Comparison of ENCODE assay signal across 8 mouse cellular contexts in the genomic region with DNA sequence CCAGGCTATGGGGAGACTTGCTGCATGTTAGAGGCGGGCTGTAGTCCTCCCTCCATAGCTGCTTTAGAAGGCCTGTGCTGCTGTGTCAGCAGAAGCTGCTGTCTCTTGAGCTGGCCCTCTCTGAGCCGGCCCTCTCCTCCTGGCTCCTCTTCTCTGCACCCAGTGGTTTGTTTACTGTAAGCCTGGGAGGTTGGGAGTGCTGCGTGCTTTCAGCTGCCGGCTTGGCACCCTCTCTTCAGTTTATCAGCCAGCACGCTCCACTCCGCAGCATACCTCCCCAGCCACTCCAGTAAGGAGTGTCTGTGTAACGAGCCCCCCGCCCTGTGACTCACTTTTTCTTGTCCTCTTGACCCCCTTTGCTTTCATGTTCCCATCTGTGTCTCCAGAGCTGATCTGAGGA. TPM values are rescaled to one million over a fixed set of nuclear protein-coding genes. Genes with fewer than 3 reads are reported as not detected.
DNase-seq lines count a peak whose midpoint lies in the region; ATAC-seq and TF ChIP-seq lines count a peak whose summit lies in the region.
"Had no signal": no experiment of that assay in that cellular context is flagged by ENCODE, and none has a peak within 500 bp of the region (broad histone marks: within the 10 kb centered on the region; RNA-seq: fewer than 3 reads in every experiment).

No protein-coding gene starts in this region.

- H3K4me1 ChIP-seq in ES-E14 (ENCODE audit: control insufficient read depth in 2 of 2, insufficient read depth in 2 of 2, low read length in 2 of 2, poor library complexity in 1 of 2), result peaks cover 5 to 16% of the 10 kb centered on the region in 2 experiments; a peak in 3 of 4 replicates
- peaks cover 52% of the 10 kb centered on the region for H3K4me1 ChIP-seq in heart, postnatal 0 days (ENCODE audit: control insufficient read depth, insufficient read depth)
- H3K4me1 ChIP-seq in lung, embryonic 16.5 days (replicated peaks; ENCODE audit: control insufficient read depth, insufficient read depth, low read length), result peaks cover 68% of the 10 kb centered on the region
- peaks cover 16% of the 10 kb centered on the region for H3K4me1 ChIP-seq in midbrain, embryonic 10.5 days

- no peaks in the 10 kb centered on the region for H3K27me3 ChIP-seq in heart, postnatal 0 days (ENCODE audit: control insufficient read depth, insufficient read depth, low read length)
- no peaks in the 10 kb centered on the region for H3K27me3 ChIP-seq in lung, embryonic 16.5 days (ENCODE audit: control insufficient read depth, insufficient read depth, low read depth, low read length)
- no peaks in the 10 kb centered on the region for H3K27me3 ChIP-seq in midbrain, embryonic 10.5 days (ENCODE audit: low read depth, poor library complexity, severe bottlenecking)

- no peak for TF ChIP-seq EP300 in heart, postnatal 0 days (IDR thresholded peaks at IDR 0.05; ENCODE audit: low read depth)

- no peaks in the 10 kb centered on the region; the same call in 1 of the 2 replicates for H3K36me3 ChIP-seq in ES-E14 (ENCODE audit: control insufficient read depth, insufficient read depth, low read length, poor library complexity, severe bottlenecking)
- H3K36me3 ChIP-seq in heart, postnatal 0 days (replicated peaks; ENCODE audit: control insufficient read depth, insufficient read depth, low read length), result peaks cover 25% of the 10 kb centered on the region; the same call in 1 of the 2 replicates
- peaks cover 6% of the 10 kb centered on the region for H3K36me3 ChIP-seq in lung, embryonic 16.5 days (ENCODE audit: control insufficient read depth, insufficient read depth, low read length)
- peaks cover 92% of the 10 kb centered on the region for H3K36me3 ChIP-seq in midbrain, embryonic 10.5 days

- no peak overlapping the region for H3K4me2 ChIP-seq in heart, postnatal 0 days (ENCODE audit: low read depth, low read length)
- H3K4me2 ChIP-seq in lung, embryonic 16.5 days (ENCODE audit: low read depth, low read length), result peak overlapping the region; percentile 26

- in situ Hi-C loops in ES-E14 (cut with MboI; ENCODE audit: low sequenced_read_pairs in 2 of 2, unreplicated experiment in 2 of 2), result loop anchor here in 1 of 2 experiments (5.0 kb wide), 1 partner anchor 75 kb away; no protein-coding TSS in a partner anchor

- H3K4me3 ChIP-seq in ES-E14 (ENCODE audit: insufficient read depth in 1 of 2, low read depth in 1 of 2, low read length in 2 of 2, poor library complexity in 1 of 2, severe bottlenecking in 1 of 2), result no peak overlapping the region
- no peak overlapping the region for H3K4me3 ChIP-seq in heart, postnatal 0 days (ENCODE audit: low read depth, low read length)
- H3K4me3 ChIP-seq in lung, embryonic 16.5 days (ENCODE audit: low read length), result no peak overlapping the region
- no peak overlapping the region for H3K4me3 ChIP-seq in midbrain, embryonic 10.5 days

- H3K9me3 ChIP-seq in ES-E14 (ENCODE audit: control insufficient read depth, insufficient read depth, low read depth, low read length), result no peaks in the 10 kb centered on the region
- H3K9me3 ChIP-seq in heart, postnatal 0 days (replicated peaks; ENCODE audit: control insufficient read depth, low read length), result no peaks in the 10 kb centered on the region
- peaks cover 2% of the 10 kb centered on the region; the same call in 1 of the 2 replicates for H3K9me3 ChIP-seq in lung, embryonic 16.5 days (ENCODE audit: control insufficient read depth, low read length)
- no peaks in the 10 kb centered on the region for H3K9me3 ChIP-seq in midbrain, embryonic 10.5 days (replicated peaks)

- no peak overlapping the region for H3K9ac ChIP-seq in ES-E14 (ENCODE audit: insufficient read depth, low read depth, low read length, poor library complexity, severe bottlenecking)
- no peak overlapping the region for H3K9ac ChIP-seq in heart, postnatal 0 days (replicated peaks; ENCODE audit: low read depth, low read length)
- peak overlapping the region; percentile 52 for H3K9ac ChIP-seq in lung, embryonic 16.5 days (ENCODE audit: low read length)

- intact Hi-C loops in left cerebral cortex, postnatal 36 days (cut with DNase I), result no loop called here

- no peak overlapping the region for H3K27ac ChIP-seq in ES-E14 (ENCODE audit: insufficient read depth, low read depth, low read length, poor library complexity, severe bottlenecking)
- H3K27ac ChIP-seq in heart, postnatal 0 days (ENCODE audit: low read depth), result peak overlapping the region; percentile 83
- peak overlapping the region; percentile 95 for H3K27ac ChIP-seq in lung, embryonic 16.5 days (ENCODE audit: low read length)
- H3K27ac ChIP-seq in midbrain, embryonic 10.5 days (replicated peaks), result no peak overlapping the region

- DNase-seq in ES-E14 (ENCODE audit: low read depth, low spot score), result no peak
- peak; percentile 47 for DNase-seq in adrenal gland, postnatal 10 days
- DNase-seq in heart, postnatal 0 days (ENCODE audit: low spot score), result peak; percentile 88
- no peak for DNase-seq in midbrain, embryonic 10.5 days (ENCODE audit: low spot score)
- no peak for DNase-seq in left cerebral cortex, postnatal 36 days (ENCODE audit: low spot score in 2 of 2)
- DNase-seq in MN1 (ENCODE audit: low spot score), result no peak
- DNase-seq: layer of hippocampus, adult 9-11 months had no signal

- WGBS in heart, postnatal 0 days, result 19% methylated on average over 8 of the region's 8 CpGs
- 13% methylated on average over 8 of the region's 8 CpGs for WGBS in lung, embryonic 16.5 days
- WGBS in midbrain, embryonic 10.5 days, result 60% methylated on average over 8 of the region's 8 CpGs

- no peak for TF ChIP-seq CTCF in heart, postnatal 0 days (IDR thresholded peaks at IDR 0.05; ENCODE audit: low read depth)

- ATAC-seq in heart, postnatal 0 days (ENCODE audit: insufficient read depth, low read depth), result peak; percentile 56
- ATAC-seq in lung, embryonic 16.5 days (ENCODE audit: low read depth), result peak; percentile 91

TF ChIP-seq in ES-E14, 5 proteins besides CTCF, POLR2A, EP300 and RAD21:
- TF ChIP-seq CHD2 (IDR thresholded peaks at IDR 0.05; ENCODE audit: low read depth, low read length), result no peak
- no peak for TF ChIP-seq HCFC1 (IDR thresholded peaks at IDR 0.05; ENCODE audit: borderline replicate concordance, insufficient read depth, low read length)
- TF ChIP-seq ZNF384 (IDR thresholded peaks at IDR 0.05; ENCODE audit: low read depth, low read length), result no peak
- TF ChIP-seq ZC3H11A (IDR thresholded peaks at IDR 0.05; ENCODE audit: borderline replicate concordance, low read depth, low read length), result no peak
- TF ChIP-seq MAFK (IDR thresholded peaks at IDR 0.05; ENCODE audit: insufficient read depth, low read depth, low read length), result peak; percentile 56; the same call in 1 of the 2 replicates
TF ChIP-seq in ES-E14: peak in this region for 1.

RNA-seq across cellular contexts. Expression of a gene that starts 12.9 kb away (rescaled TPM):
- total RNA-seq in ES-E14 (2012; rRNA removed), result 4.7 and 9.2 TPM in 2 replicates
- total RNA-seq in adrenal gland, postnatal 10 days (2021), result 10 to 100 TPM; 27.3 to 28.2 TPM
- 15.8 and 20.2 TPM in 2 replicates for total RNA-seq in heart, postnatal 0 days (2014; rRNA removed; ENCODE audit: low replicate concordance)
- 10.3 and 12.0 TPM in 2 replicates for polyA plus RNA-seq in heart, postnatal 0 days (2015; fragmentation: Nextera tagmentation; extraction: Ambion mirVana)
- 20.6 and 23.1 TPM in 2 replicates for polyA plus RNA-seq in lung, embryonic 16.5 days (2015; fragmentation: Nextera tagmentation; extraction: Ambion mirVana)
- 10.0 and 11.6 TPM in 2 replicates for polyA plus RNA-seq in midbrain, embryonic 10.5 days (2016; fragmentation: Nextera tagmentation; extraction: Ambion mirVana)
- total RNA-seq in left cerebral cortex, postnatal 36 days (2021), result 1 to 10 TPM; 8.8 to 9.1 TPM

RNA-seq across cellular contexts. Expression of a gene that starts 21.3 kb away (rescaled TPM):
- total RNA-seq in ES-E14 (2012; rRNA removed), result 2.4 and 3.4 TPM in 2 replicates
- under 1 TPM; 0.45 to 0.67 TPM for total RNA-seq in adrenal gland, postnatal 10 days (2021)
- total RNA-seq in heart, postnatal 0 days (2014; rRNA removed; ENCODE audit: low replicate concordance), result not detected in 2 replicates
- 0.08 TPM in 1 of 2 replicates, not detected in the other for polyA plus RNA-seq in heart, postnatal 0 days (2015; fragmentation: Nextera tagmentation; extraction: Ambion mirVana)
- 0.15 and 0.19 TPM in 2 replicates for polyA plus RNA-seq in lung, embryonic 16.5 days (2015; fragmentation: Nextera tagmentation; extraction: Ambion mirVana)
- polyA plus RNA-seq in midbrain, embryonic 10.5 days (2016; fragmentation: Nextera tagmentation; extraction: Ambion mirVana), result 0.12 TPM in 1 of 2 replicates, not detected in the other
- under 1 TPM; 0.70 to 0.79 TPM for total RNA-seq in left cerebral cortex, postnatal 36 days (2021)

RNA-seq across cellular contexts. Expression of a gene that starts 25.5 kb away (rescaled TPM):
- 21.9 and 22.9 TPM in 2 replicates for total RNA-seq in ES-E14 (2012; rRNA removed)
- 100 to 1,000 TPM in 1 of 2 experiments, 10 to 100 TPM in 1; 98.0 to 102 TPM for total RNA-seq in adrenal gland, postnatal 10 days (2021)
- 44.6 and 64.1 TPM in 2 replicates for total RNA-seq in heart, postnatal 0 days (2014; rRNA removed; ENCODE audit: low replicate concordance)
- 26.8 and 26.9 TPM in 2 replicates for polyA plus RNA-seq in heart, postnatal 0 days (2015; fragmentation: Nextera tagmentation; extraction: Ambion mirVana)
- 39.7 and 45.1 TPM in 2 replicates for polyA plus RNA-seq in lung, embryonic 16.5 days (2015; fragmentation: Nextera tagmentation; extraction: Ambion mirVana)
- 57.5 TPM in 2 replicates for polyA plus RNA-seq in midbrain, embryonic 10.5 days (2016; fragmentation: Nextera tagmentation; extraction: Ambion mirVana)
- 10 to 100 TPM; 22.7 to 26.3 TPM for total RNA-seq in left cerebral cortex, postnatal 36 days (2021)

RNA-seq across cellular contexts. Expression of a gene that starts 30.2 kb away (rescaled TPM):
- 30.7 and 42.0 TPM in 2 replicates for total RNA-seq in ES-E14 (2012; rRNA removed)
- 10 to 100 TPM; 32.9 to 35.0 TPM for total RNA-seq in adrenal gland, postnatal 10 days (2021)
- 21.8 and 46.6 TPM in 2 replicates for total RNA-seq in heart, postnatal 0 days (2014; rRNA removed; ENCODE audit: low replicate concordance)
- polyA plus RNA-seq in heart, postnatal 0 days (2015; fragmentation: Nextera tagmentation; extraction: Ambion mirVana), result 26.7 and 29.0 TPM in 2 replicates
- 41.3 and 60.3 TPM in 2 replicates for polyA plus RNA-seq in lung, embryonic 16.5 days (2015; fragmentation: Nextera tagmentation; extraction: Ambion mirVana)
- polyA plus RNA-seq in midbrain, embryonic 10.5 days (2016; fragmentation: Nextera tagmentation; extraction: Ambion mirVana), result 42.7 and 49.1 TPM in 2 replicates
- 10 to 100 TPM; 38.9 to 41.8 TPM for total RNA-seq in left cerebral cortex, postnatal 36 days (2021)

RNA-seq across cellular contexts. Expression of a gene that starts 38.4 kb away (rescaled TPM):
- total RNA-seq in ES-E14 (2012; rRNA removed), result 20.6 and 31.5 TPM in 2 replicates
- total RNA-seq in adrenal gland, postnatal 10 days (2021), result 1 to 10 TPM; 6.6 to 7.1 TPM
- 1.2 and 7.3 TPM in 2 replicates for total RNA-seq in heart, postnatal 0 days (2014; rRNA removed; ENCODE audit: low replicate concordance)
- 10.3 and 12.0 TPM in 2 replicates for polyA plus RNA-seq in heart, postnatal 0 days (2015; fragmentation: Nextera tagmentation; extraction: Ambion mirVana)
- 29.3 and 32.3 TPM in 2 replicates for polyA plus RNA-seq in lung, embryonic 16.5 days (2015; fragmentation: Nextera tagmentation; extraction: Ambion mirVana)
- polyA plus RNA-seq in midbrain, embryonic 10.5 days (2016; fragmentation: Nextera tagmentation; extraction: Ambion mirVana), result 74.3 and 77.3 TPM in 2 replicates
- 1 to 10 TPM; 2.1 to 3.1 TPM for total RNA-seq in left cerebral cortex, postnatal 36 days (2021)

Comparison
In these comparisons a context has a peak if more than half of its experiments do, and no peak if none do; other contexts are left out.
1. DNase-seq: peak in adrenal gland, postnatal 10 days (single experiment) and heart, postnatal 0 days (single experiment); none in ES-E14 (single experiment), midbrain, embryonic 10.5 days (single experiment), left cerebral cortex, postnatal 36 days (0 of 2) and MN1 (single experiment).
2. H3K27ac ChIP-seq: peak in heart, postnatal 0 days (single experiment) and lung, embryonic 16.5 days (single experiment); none in ES-E14 (single experiment) and midbrain, embryonic 10.5 days (single experiment).